In the genomic region with DNA sequence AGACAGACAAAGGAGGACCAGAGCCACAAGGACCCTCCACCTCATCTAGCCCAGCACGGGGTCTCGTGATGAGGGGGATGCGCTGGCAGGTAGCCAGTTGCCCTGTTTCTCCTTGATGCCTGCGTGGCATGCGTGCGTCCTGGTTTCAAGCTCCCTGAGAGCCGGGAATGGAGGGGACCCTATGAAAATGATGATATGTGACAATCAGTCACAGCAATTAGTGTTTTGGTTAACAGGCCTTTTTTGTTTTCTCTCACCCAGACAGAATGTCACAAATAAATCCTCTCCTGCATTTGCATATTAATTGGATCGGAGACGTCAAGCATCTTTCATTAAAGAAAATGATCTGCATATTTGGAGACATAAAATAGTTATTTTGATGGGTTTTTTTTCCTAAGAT, we compare ENCODE assay signal across 23 mouse cellular contexts.
DNase-seq lines count a peak whose midpoint lies in the region; ATAC-seq lines count a peak whose summit lies in the region.
"Had no signal": no experiment of that assay in that cellular context is flagged by ENCODE, and none has a peak within 500 bp of the region (broad histone marks: within the 10 kb centered on the region; RNA-seq: fewer than 3 reads in every experiment).

No protein-coding gene starts in this region.

- ATAC-seq in forebrain, embryonic 12.5 days (ENCODE audit: low FRiP score), result no peak
- ATAC-seq in forebrain, embryonic 13.5 days, result no peak
- ATAC-seq in heart, embryonic 16.5 days (replicated peaks; ENCODE audit: extremely low read depth, insufficient read depth, low FRiP score), result no peak
- no peak for ATAC-seq in midbrain, embryonic 15.5 days (replicated peaks)
- ATAC-seq in midbrain, embryonic 11.5 days (ENCODE audit: low FRiP score), result no peak
- no peak for ATAC-seq in midbrain, embryonic 16.5 days
- ATAC-seq: activated CD4-positive, CD25-positive, alpha-beta regulatory T cell, adult 4 months; inflammation-experienced regulatory T-cells, adult 6 months had no signal

- no peak overlapping the region for H3K9ac ChIP-seq in forebrain, embryonic 12.5 days
- no peak overlapping the region for H3K9ac ChIP-seq in forebrain, embryonic 13.5 days
- H3K9ac ChIP-seq in heart, embryonic 16.5 days (ENCODE audit: low read length), result peak overlapping the region; percentile 22
- no peak overlapping the region for H3K9ac ChIP-seq in midbrain, embryonic 15.5 days
- no peak overlapping the region for H3K9ac ChIP-seq in midbrain, embryonic 11.5 days (ENCODE audit: low read length)
- no peak overlapping the region for H3K9ac ChIP-seq in midbrain, embryonic 16.5 days (ENCODE audit: low read depth, low read length)
- H3K9ac ChIP-seq: embryonic facial prominence, embryonic 12.5 days; limb, embryonic 15.5 days; liver, embryonic 15.5 days had no signal

- H3K27me3 ChIP-seq in forebrain, embryonic 12.5 days, result peaks cover 87% of the 10 kb centered on the region
- peaks cover 72% of the 10 kb centered on the region for H3K27me3 ChIP-seq in forebrain, embryonic 13.5 days
- H3K27me3 ChIP-seq in heart, embryonic 16.5 days (ENCODE audit: control insufficient read depth, insufficient read depth, low read length), result no peaks in the 10 kb centered on the region
- H3K27me3 ChIP-seq in midbrain, embryonic 15.5 days (replicated peaks), result peaks cover 65% of the 10 kb centered on the region
- H3K27me3 ChIP-seq in midbrain, embryonic 11.5 days (ENCODE audit: control insufficient read depth, insufficient read depth, low read length), result peaks cover 90% of the 10 kb centered on the region
- peaks cover 31% of the 10 kb centered on the region for H3K27me3 ChIP-seq in midbrain, embryonic 16.5 days (ENCODE audit: control insufficient read depth, insufficient read depth, low read depth, low read length)

- H3K4me2 ChIP-seq in forebrain, embryonic 12.5 days, result no peak overlapping the region
- no peak overlapping the region for H3K4me2 ChIP-seq in forebrain, embryonic 13.5 days
- peak overlapping the region; percentile 15; the same call in 1 of the 2 replicates for H3K4me2 ChIP-seq in heart, embryonic 16.5 days (ENCODE audit: low read depth, low read length)
- no peak overlapping the region for H3K4me2 ChIP-seq in midbrain, embryonic 15.5 days
- no peak overlapping the region for H3K4me2 ChIP-seq in midbrain, embryonic 11.5 days
- H3K4me2 ChIP-seq in midbrain, embryonic 16.5 days (ENCODE audit: low read length), result no peak overlapping the region
- H3K4me2 ChIP-seq: embryonic facial prominence, embryonic 12.5 days; limb, embryonic 15.5 days; liver, embryonic 15.5 days had no signal

- 45% methylated on average over 9 of the region's 9 CpGs for WGBS in forebrain, embryonic 12.5 days
- WGBS in forebrain, embryonic 13.5 days, result 30% methylated on average over 9 of the region's 9 CpGs
- WGBS in heart, embryonic 16.5 days, result 72% methylated on average over 9 of the region's 9 CpGs
- 51% methylated on average over 9 of the region's 9 CpGs for WGBS in midbrain, embryonic 15.5 days
- 83% methylated on average over 9 of the region's 9 CpGs for WGBS in midbrain, embryonic 11.5 days
- 65% methylated on average over 9 of the region's 9 CpGs for WGBS in midbrain, embryonic 16.5 days

- DNase-seq in heart, adult 9 months (ENCODE audit: low spot score in 2 of 2), result no peak
- DNase-seq in midbrain, embryonic 11.5 days (ENCODE audit: low spot score, missing footprints), result no peak
- DNase-seq: adrenal gland, postnatal 10 days; cerebellum, postnatal 10 days; gastrocnemius, postnatal 10 days; kidney, adult 2 months; kidney, postnatal 14 days; right cerebral cortex, postnatal 14 days; spleen, adult 18-20 months; thymus, postnatal 36 days had no signal

- no peaks in the 10 kb centered on the region for H3K36me3 ChIP-seq in forebrain, embryonic 12.5 days (replicated peaks)
- H3K36me3 ChIP-seq in forebrain, embryonic 13.5 days (ENCODE audit: poor library complexity, severe bottlenecking), result no peaks in the 10 kb centered on the region
- no peaks in the 10 kb centered on the region for H3K36me3 ChIP-seq in heart, embryonic 16.5 days (ENCODE audit: control insufficient read depth, insufficient read depth)
- no peaks in the 10 kb centered on the region for H3K36me3 ChIP-seq in midbrain, embryonic 15.5 days (replicated peaks)
- no peaks in the 10 kb centered on the region for H3K36me3 ChIP-seq in midbrain, embryonic 11.5 days (ENCODE audit: control insufficient read depth, insufficient read depth, low read length)
- H3K36me3 ChIP-seq in midbrain, embryonic 16.5 days (ENCODE audit: control insufficient read depth, insufficient read depth, low read length), result no peaks in the 10 kb centered on the region; the same call in 1 of the 2 replicates
- H3K36me3 ChIP-seq: embryonic facial prominence, embryonic 12.5 days; G1E; limb, embryonic 15.5 days; liver, embryonic 15.5 days had no signal

- H3K9me3 ChIP-seq in forebrain, embryonic 12.5 days, result no peaks in the 10 kb centered on the region
- H3K9me3 ChIP-seq in forebrain, embryonic 13.5 days (replicated peaks), result no peaks in the 10 kb centered on the region
- H3K9me3 ChIP-seq in heart, embryonic 16.5 days (replicated peaks; ENCODE audit: control insufficient read depth, low read length), result no peaks in the 10 kb centered on the region
- H3K9me3 ChIP-seq in midbrain, embryonic 15.5 days, result no peaks in the 10 kb centered on the region
- H3K9me3 ChIP-seq in midbrain, embryonic 11.5 days (ENCODE audit: control insufficient read depth, low read length), result no peaks in the 10 kb centered on the region
- no peaks in the 10 kb centered on the region for H3K9me3 ChIP-seq in midbrain, embryonic 16.5 days (replicated peaks; ENCODE audit: control insufficient read depth, low read length, poor library complexity, severe bottlenecking)
- H3K9me3 ChIP-seq: embryonic facial prominence, embryonic 12.5 days; G1E; limb, embryonic 15.5 days; liver, embryonic 15.5 days had no signal

- H3K4me1 ChIP-seq in forebrain, embryonic 12.5 days, result peaks cover 42% of the 10 kb centered on the region
- peaks cover 49% of the 10 kb centered on the region for H3K4me1 ChIP-seq in forebrain, embryonic 13.5 days
- H3K4me1 ChIP-seq in heart, embryonic 16.5 days (ENCODE audit: control insufficient read depth, insufficient read depth, low read length), result peaks cover 79% of the 10 kb centered on the region
- peaks cover 25% of the 10 kb centered on the region for H3K4me1 ChIP-seq in midbrain, embryonic 15.5 days
- peaks cover 18% of the 10 kb centered on the region for H3K4me1 ChIP-seq in midbrain, embryonic 11.5 days (ENCODE audit: control insufficient read depth, insufficient read depth, low read length)
- H3K4me1 ChIP-seq in midbrain, embryonic 16.5 days (ENCODE audit: control insufficient read depth, insufficient read depth, low read length), result peaks cover 13% of the 10 kb centered on the region

- no peak overlapping the region for H3K4me3 ChIP-seq in forebrain, embryonic 12.5 days (replicated peaks)
- no peak overlapping the region for H3K4me3 ChIP-seq in forebrain, embryonic 13.5 days
- H3K4me3 ChIP-seq in heart, embryonic 16.5 days (ENCODE audit: low read length), result no peak overlapping the region
- H3K4me3 ChIP-seq in midbrain, embryonic 15.5 days, result no peak overlapping the region
- no peak overlapping the region for H3K4me3 ChIP-seq in midbrain, embryonic 11.5 days (ENCODE audit: low read depth, low read length)
- H3K4me3 ChIP-seq in midbrain, embryonic 16.5 days (ENCODE audit: low read depth, low read length), result no peak overlapping the region
- H3K4me3 ChIP-seq: embryonic facial prominence, embryonic 12.5 days; erythroblast, embryonic 14.5 days; layer of hippocampus, adult 2 months; limb, embryonic 15.5 days; liver, embryonic 15.5 days had no signal

- peak overlapping the region; percentile 65 for H3K27ac ChIP-seq in forebrain, embryonic 12.5 days
- H3K27ac ChIP-seq in forebrain, embryonic 13.5 days, result no peak overlapping the region
- peak overlapping the region; percentile 98 for H3K27ac ChIP-seq in heart, embryonic 16.5 days (ENCODE audit: low read length)
- peak overlapping the region; percentile 18 for H3K27ac ChIP-seq in midbrain, embryonic 15.5 days
- no peak overlapping the region for H3K27ac ChIP-seq in midbrain, embryonic 11.5 days (ENCODE audit: low read depth, low read length)
- peak overlapping the region; percentile 10; the same call in 1 of the 2 replicates for H3K27ac ChIP-seq in midbrain, embryonic 16.5 days (ENCODE audit: low read length)
- H3K27ac ChIP-seq: embryonic facial prominence, embryonic 12.5 days; layer of hippocampus, adult 2 months; limb, embryonic 15.5 days; liver, embryonic 15.5 days had no signal

Comparison
In these comparisons a context has a peak if more than half of its experiments do, and no peak if none do; other contexts are left out.
1. H3K27ac ChIP-seq: peak in forebrain, embryonic 12.5 days (single experiment), heart, embryonic 16.5 days (single experiment), midbrain, embryonic 15.5 days (single experiment) and midbrain, embryonic 16.5 days (single experiment); none in forebrain, embryonic 13.5 days (single experiment) and midbrain, embryonic 11.5 days (single experiment).